Mouse (Mus musculus): ENCODE results near the gene Grin2c.

GRCm38 (mm10) chr11:115231924-115232323, 35.1 kb downstream of the Grin2c start:
- TF ChIP-seq CTCF (IDR thresholded peaks at IDR 0.05; ENCODE audit: low read depth, low read length): no peak
- TF ChIP-seq POLR2A (IDR thresholded peaks at IDR 0.05; ENCODE audit: insufficient read depth, low read length): no peak

All from ES-Bruce4 (cell line).